Mouse (Mus musculus): ENCODE results near the gene Tubb3.
"Not testable (repeated sequence)": the region's sequence is repeated elsewhere in the genome, so short reads cannot be mapped to it uniquely, and the experiment has no call there.

Gene Tubb3

GRCm38 (mm10) chr8:123411781-123412327 lies 630 bp downstream of the Tubb3 start:
- intact Hi-C loops (cut with DNase I): no loop called here

GRCm38 (mm10) chr8:123412560-123413170 lies 1.4 kb downstream of the Tubb3 start:
- intact Hi-C loops (cut with DNase I): no loop called here

DNA sequence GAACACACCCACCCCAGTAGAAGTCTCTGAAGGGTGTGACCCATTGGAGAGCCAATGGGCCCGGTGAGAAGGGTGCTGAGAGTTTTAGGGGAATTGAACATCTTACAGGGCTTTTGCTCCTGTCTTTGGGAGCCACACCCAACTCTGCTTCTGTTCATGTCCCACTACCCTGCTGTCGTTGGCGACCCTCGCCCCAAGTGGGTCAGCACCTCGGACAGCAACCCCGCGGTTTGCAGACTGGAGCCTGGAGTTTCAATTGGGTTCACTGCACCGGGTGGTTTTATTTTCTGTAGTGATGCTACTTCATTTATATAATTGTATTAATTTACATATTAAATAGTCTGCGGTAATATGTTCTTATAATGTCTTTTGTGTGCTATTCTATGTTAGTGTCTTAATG lies 3.0 kb downstream of the Tubb3 start:
- intact Hi-C loops (cut with DNase I): no loop called here

GRCm38 (mm10) chr8:123414997-123415696 lies 3.9 kb downstream of the Tubb3 start:
- intact Hi-C loops (cut with DNase I): not testable (repeated sequence)

GRCm38 (mm10) chr8:123415967-123416943 lies 5.0 kb downstream of the Tubb3 start:
- intact Hi-C loops (cut with DNase I): no loop called here

- intact Hi-C loops (cut with DNase I): no loop called here
These were observed 5.8 kb downstream of the Tubb3 start for GRCm38 (mm10) chr8:123416944-123417555.

- intact Hi-C loops (cut with DNase I): loop anchor here (5.0 kb wide), 1 partner anchor 37 kb away; no protein-coding TSS in a partner anchor
These were observed 8.5 kb downstream of the Tubb3 start for GRCm38 (mm10) chr8:123419711-123420110.

GRCm38 (mm10) chr8:123420525-123421281 lies 9.5 kb downstream of the Tubb3 start:
- intact Hi-C loops (cut with DNase I): loop anchor here (5.0 kb wide), 1 partner anchor 38 kb away; no protein-coding TSS in a partner anchor

DNA sequence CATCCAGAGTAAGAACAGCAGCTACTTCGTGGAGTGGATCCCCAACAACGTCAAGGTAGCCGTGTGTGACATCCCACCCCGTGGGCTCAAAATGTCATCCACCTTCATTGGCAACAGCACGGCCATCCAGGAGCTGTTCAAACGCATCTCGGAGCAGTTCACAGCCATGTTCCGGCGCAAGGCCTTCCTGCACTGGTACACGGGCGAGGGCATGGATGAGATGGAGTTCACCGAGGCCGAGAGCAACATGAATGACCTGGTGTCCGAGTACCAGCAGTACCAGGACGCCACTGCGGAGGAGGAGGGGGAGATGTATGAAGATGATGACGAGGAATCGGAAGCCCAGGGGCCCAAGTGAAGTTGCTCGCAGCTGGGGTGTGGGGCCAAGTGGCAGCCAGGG lies 10.1 kb downstream of the Tubb3 start:
- intact Hi-C loops (cut with DNase I): loop anchor here (5.0 kb wide), 1 partner anchor 39 kb away; no protein-coding TSS in a partner anchor

DNA sequence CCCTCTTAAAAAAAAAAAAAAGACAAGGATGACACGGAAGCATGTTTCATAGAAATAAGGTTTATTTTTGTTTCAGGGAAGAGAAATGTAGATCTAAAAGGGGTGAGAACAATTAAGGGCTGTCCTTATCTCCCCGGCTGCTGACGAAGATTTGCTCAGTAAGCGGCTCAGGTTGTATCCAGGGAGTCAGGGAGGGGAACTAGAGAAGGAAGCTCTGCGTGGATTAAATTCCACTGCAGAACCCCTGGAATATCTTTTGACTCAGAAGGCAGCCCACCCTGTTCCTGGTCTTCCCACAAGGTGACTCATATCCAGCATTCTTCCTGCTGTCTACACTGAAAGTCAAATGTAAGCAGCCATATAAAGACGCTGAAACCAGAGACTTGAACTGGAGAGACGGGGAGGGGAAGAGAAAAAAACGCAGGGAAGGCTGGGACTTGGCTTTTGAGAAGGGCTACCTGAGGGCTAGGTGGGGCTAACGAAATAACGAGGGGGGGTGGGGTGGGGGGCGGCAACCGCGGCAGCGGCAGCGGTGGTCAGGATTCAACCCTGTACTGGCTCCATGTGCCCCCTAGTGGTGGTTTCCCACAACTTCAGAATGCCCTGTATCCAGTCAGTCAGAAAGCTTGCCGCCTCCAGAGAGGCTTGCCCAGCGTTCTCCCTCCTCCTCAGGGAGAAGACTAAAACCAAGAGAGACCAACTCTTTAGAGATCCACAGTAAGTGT lies 11.0 kb downstream of the Tubb3 start:
- intact Hi-C loops (cut with DNase I): loop anchor here (5.0 kb wide), 1 partner anchor 40 kb away; no protein-coding TSS in a partner anchor

- intact Hi-C loops (cut with DNase I): loop anchor here (5.0 kb wide), 1 partner anchor 40 kb away; no protein-coding TSS in a partner anchor
These were observed 11.5 kb downstream of the Tubb3 start for GRCm38 (mm10) chr8:123422781-123423159.

- intact Hi-C loops (cut with DNase I): loop anchor here (5.0 kb wide), 1 partner anchor 41 kb away; no protein-coding TSS in a partner anchor
These were observed 12.2 kb downstream of the Tubb3 start, which contains the start of gene Def8 for GRCm38 (mm10) chr8:123423441-123423840. Gene Def8 (plus strand): TSS chr8:123423527.

DNA sequence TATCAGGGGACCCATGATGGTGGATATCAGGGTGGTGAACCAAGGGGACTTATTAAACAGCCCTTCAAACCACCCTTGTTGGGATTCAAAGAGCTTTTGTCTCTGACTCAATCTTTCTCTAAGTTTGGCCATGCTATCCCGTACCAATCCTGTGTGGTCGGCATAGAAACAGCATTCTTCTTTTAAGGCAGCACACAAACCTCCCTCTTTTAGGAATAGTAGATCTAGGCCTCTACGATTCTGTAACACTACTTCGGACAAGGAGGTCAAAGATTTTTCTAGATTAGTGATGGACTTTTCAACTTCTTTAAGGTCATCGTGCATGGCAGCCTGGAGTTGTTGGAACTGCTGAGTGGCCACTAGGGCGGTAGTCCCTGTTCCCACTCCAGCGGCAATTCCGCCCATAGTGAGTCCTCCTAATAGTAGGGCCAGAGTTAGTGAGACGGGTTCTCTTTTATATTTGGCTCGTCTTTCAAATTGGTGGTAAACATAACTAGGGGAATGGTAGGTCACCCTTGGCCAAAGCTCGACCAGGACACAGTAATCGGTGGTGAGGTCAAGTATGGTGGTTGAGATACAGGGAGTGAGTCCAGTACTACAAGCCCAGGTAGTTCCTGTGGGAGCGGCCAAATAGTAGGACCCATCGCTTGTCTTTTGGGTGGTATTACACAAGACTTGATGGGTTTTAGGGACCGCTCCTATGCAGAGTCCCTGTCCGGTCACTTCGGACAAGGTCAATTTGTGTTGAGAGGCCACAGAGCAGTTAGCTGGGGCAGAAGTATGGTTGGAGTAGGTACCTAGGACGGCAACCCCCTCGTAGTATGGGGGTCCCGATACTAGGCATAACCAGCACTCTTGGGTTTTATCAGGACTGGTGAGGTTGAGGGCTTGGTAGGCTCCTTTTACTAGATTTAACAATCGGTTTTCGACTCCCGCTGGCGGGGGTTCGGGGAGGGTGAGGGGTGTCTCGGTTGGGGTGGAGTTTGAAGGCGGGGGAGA lies 15.6 kb downstream of the Tubb3 start:
- intact Hi-C loops (cut with DNase I): no loop called here

DNA sequence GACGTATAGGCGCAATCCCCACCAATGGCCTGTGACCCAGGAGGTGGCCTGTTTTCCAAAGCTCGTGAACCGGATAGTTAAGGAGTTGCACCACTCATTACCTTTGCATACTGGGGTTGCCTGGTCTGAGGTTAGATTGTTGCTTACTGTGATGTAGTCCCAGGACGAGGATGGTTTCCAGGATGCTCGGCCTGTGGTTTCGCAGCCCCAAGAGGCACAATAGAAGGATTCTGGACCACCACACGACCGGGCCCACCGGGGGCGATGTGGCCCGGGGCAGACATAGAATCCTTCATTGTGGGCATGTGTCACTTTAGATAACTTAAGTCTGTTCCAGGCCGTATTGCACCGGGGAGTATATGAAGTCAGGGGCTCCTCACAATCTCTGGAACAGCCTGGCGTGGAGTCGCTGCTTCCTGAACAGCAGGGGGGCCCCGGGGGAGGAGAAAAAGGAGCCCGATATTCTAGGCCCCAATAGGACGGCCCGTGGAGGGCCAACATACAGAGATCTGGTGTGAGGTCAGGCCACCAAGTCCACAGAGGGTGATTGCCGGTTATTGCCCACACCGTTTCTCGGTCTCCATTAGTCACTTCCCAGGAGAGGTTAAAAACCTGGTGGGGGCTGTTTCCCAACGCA lies 16.5 kb downstream of the Tubb3 start:
- intact Hi-C loops (cut with DNase I): no loop called here

DNA sequence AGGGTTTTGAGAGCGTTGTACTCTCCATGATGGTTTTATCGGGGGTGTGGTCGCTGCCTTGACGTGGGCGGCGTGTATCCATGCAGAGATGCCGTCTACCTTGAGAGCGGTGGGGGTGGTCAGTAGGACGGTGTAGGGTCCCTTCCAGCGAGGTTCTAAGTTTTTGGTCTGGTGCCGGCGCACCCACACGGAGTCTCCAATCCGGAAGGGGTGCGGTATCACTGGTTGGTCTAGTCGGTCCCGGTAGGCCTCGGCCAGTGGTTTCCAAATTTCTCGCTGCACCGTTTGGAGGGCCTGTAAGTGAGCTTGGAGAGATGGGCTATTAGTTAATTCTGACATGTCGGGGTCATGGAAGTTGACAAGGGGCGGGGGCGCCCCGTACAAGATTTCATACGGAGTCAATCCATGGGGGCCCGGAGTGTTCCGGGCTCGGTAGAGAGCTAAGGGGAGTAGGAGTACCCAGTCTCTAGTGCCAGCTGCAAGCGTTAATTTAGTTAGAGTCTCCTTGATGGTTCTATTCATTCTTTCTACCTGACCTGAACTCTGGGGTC lies 17.2 kb downstream of the Tubb3 start:
- intact Hi-C loops (cut with DNase I): no loop called here

- intact Hi-C loops (cut with DNase I): no loop called here
These were observed 17.9 kb downstream of the Tubb3 start for GRCm38 (mm10) chr8:123428939-123429721.

GRCm38 (mm10) chr8:123429722-123430013 lies 18.4 kb downstream of the Tubb3 start:
- intact Hi-C loops (cut with DNase I): not testable (repeated sequence)
